ENCODE assay signal across 8 mouse cellular contexts in the genomic region with DNA sequence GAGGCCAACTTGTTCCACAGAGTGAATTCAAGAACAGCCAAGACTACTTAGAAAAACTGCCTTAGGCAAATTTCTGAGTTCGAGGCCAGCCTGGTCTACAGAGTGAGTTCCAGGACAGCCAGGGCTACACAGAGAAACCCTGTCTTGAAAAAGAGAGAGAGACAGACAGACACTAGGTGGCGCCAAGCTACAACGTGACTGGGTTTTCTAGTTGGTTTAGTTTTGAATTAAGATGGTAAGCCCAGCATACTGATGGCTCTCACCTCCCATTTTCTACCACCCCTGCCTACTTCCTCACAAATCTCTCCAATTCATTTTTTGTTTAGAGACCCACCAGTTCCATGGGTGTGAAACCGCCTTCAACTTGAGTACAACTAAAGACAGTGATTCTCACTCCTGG.
DNase-seq lines count a peak whose midpoint lies in the region; ATAC-seq and TF ChIP-seq lines count a peak whose summit lies in the region.

No protein-coding gene starts in this region.

- H3K4me1 ChIP-seq in forebrain, embryonic 15.5 days, result no peaks in the 10 kb centered on the region
- no peaks in the 10 kb centered on the region for H3K4me1 ChIP-seq in hindbrain, postnatal 0 days (ENCODE audit: insufficient read depth, low read length)
- no peaks in the 10 kb centered on the region for H3K4me1 ChIP-seq in midbrain, postnatal 0 days (ENCODE audit: insufficient read depth, low read length)
- H3K4me1 ChIP-seq in stomach, postnatal 0 days (replicated peaks; ENCODE audit: control insufficient read depth, insufficient read depth), result no peaks in the 10 kb centered on the region

- DNase-seq in urinary bladder, postnatal 14 days (ENCODE audit: low spot score), result peak; percentile 78
- DNase-seq in urinary bladder, adult 2 months (ENCODE audit: low spot score), result no peak
- DNase-seq in c-Kit-positive CD71-positive TER-119-positive erythroid progenitor cells, embryonic 14.5 days (ENCODE audit: low spot score), result peak; percentile 64
- peak; percentile 80 for DNase-seq in hindbrain, postnatal 0 days (ENCODE audit: low spot score)
- DNase-seq in left cerebral cortex, postnatal 14 days (ENCODE audit: low spot score in 2 of 2), result peak; percentile 77 to 78
- DNase-seq in midbrain, postnatal 0 days (ENCODE audit: low spot score), result peak; percentile 76
- peak; percentile 77 for DNase-seq in stomach, postnatal 0 days (ENCODE audit: low spot score)

- WGBS in forebrain, embryonic 15.5 days, result 34% methylated on average over 4 of the region's 4 CpGs
- WGBS in hindbrain, postnatal 0 days, result 30% methylated on average over 4 of the region's 4 CpGs
- 32% methylated on average over 4 of the region's 4 CpGs for WGBS in midbrain, postnatal 0 days
- WGBS in stomach, postnatal 0 days, result 37% methylated on average over 4 of the region's 4 CpGs

- H3K9ac ChIP-seq in forebrain, embryonic 15.5 days (replicated peaks), result no peak overlapping the region
- H3K9ac ChIP-seq in hindbrain, postnatal 0 days (replicated peaks; ENCODE audit: low read length), result no peak overlapping the region
- no peak overlapping the region for H3K9ac ChIP-seq in midbrain, postnatal 0 days (replicated peaks; ENCODE audit: low read length, poor library complexity, severe bottlenecking)
- H3K9ac ChIP-seq in stomach, postnatal 0 days (ENCODE audit: low read length), result no peak overlapping the region

- no peak for TF ChIP-seq EP300 in stomach, postnatal 0 days (optimal IDR thresholded peaks at IDR 0.05)

- no peak overlapping the region for H3K4me3 ChIP-seq in forebrain, embryonic 15.5 days
- H3K4me3 ChIP-seq in hindbrain, postnatal 0 days (ENCODE audit: low read length), result no peak overlapping the region
- no peak overlapping the region for H3K4me3 ChIP-seq in midbrain, postnatal 0 days (ENCODE audit: low read depth, low read length)
- no peak overlapping the region for H3K4me3 ChIP-seq in stomach, postnatal 0 days (ENCODE audit: low read depth, low read length)

- H3K27ac ChIP-seq in forebrain, embryonic 15.5 days (replicated peaks), result no peak overlapping the region
- no peak overlapping the region for H3K27ac ChIP-seq in hindbrain, postnatal 0 days
- no peak overlapping the region for H3K27ac ChIP-seq in midbrain, postnatal 0 days (ENCODE audit: low read depth, low read length)
- H3K27ac ChIP-seq in stomach, postnatal 0 days (replicated peaks), result no peak overlapping the region

- no peaks in the 10 kb centered on the region for H3K36me3 ChIP-seq in forebrain, embryonic 15.5 days
- no peaks in the 10 kb centered on the region; the same call in 1 of the 2 replicates for H3K36me3 ChIP-seq in hindbrain, postnatal 0 days (ENCODE audit: insufficient read depth, low read length)
- H3K36me3 ChIP-seq in midbrain, postnatal 0 days (ENCODE audit: insufficient read depth, low read length), result peaks cover 4% of the 10 kb centered on the region; the same call in 1 of the 2 replicates
- H3K36me3 ChIP-seq in stomach, postnatal 0 days (ENCODE audit: control insufficient read depth, insufficient read depth, low read length), result no peaks in the 10 kb centered on the region

- no peak overlapping the region for H3K4me2 ChIP-seq in forebrain, embryonic 15.5 days (replicated peaks)
- H3K4me2 ChIP-seq in hindbrain, postnatal 0 days (ENCODE audit: low read depth, low read length), result no peak overlapping the region
- H3K4me2 ChIP-seq in midbrain, postnatal 0 days (ENCODE audit: low read depth, low read length, poor library complexity, severe bottlenecking), result no peak overlapping the region
- H3K4me2 ChIP-seq in stomach, postnatal 0 days (replicated peaks; ENCODE audit: low read depth), result no peak overlapping the region

- TF ChIP-seq CTCF in hindbrain, postnatal 0 days (IDR thresholded peaks at IDR 0.05; ENCODE audit: low read depth), result peak; percentile 76
- TF ChIP-seq CTCF in midbrain, postnatal 0 days (IDR thresholded peaks at IDR 0.05), result peak; percentile 75
- TF ChIP-seq CTCF in stomach, postnatal 0 days (IDR thresholded peaks at IDR 0.05; ENCODE audit: low read depth), result peak; percentile 83

- H3K27me3 ChIP-seq in forebrain, embryonic 15.5 days, result no peaks in the 10 kb centered on the region
- no peaks in the 10 kb centered on the region for H3K27me3 ChIP-seq in hindbrain, postnatal 0 days (ENCODE audit: insufficient read depth, low read length)
- H3K27me3 ChIP-seq in midbrain, postnatal 0 days (ENCODE audit: insufficient read depth, low read length), result no peaks in the 10 kb centered on the region
- no peaks in the 10 kb centered on the region for H3K27me3 ChIP-seq in stomach, postnatal 0 days (ENCODE audit: control insufficient read depth, insufficient read depth, low read length)

- intact Hi-C loops in left cerebral cortex, postnatal 14 days (cut with DNase I), result loop anchor here (2.0 kb wide), 1 partner anchor 159 kb away; no protein-coding TSS in a partner anchor

- 0 out of 2 replicates have a peak, but pooled peaks have one; percentile 23 for ATAC-seq in forebrain, embryonic 15.5 days (replicated peaks)
- 0 out of 2 replicates have a peak, but pooled peaks have one; percentile 15 for ATAC-seq in hindbrain, postnatal 0 days
- ATAC-seq in midbrain, postnatal 0 days (ENCODE audit: low FRiP score), result 0 out of 2 replicates have a peak, but pooled peaks have one; percentile 10
- ATAC-seq in stomach, postnatal 0 days (ENCODE audit: low FRiP score, low TSS enrichment), result no peak

- H3K9me3 ChIP-seq in forebrain, embryonic 15.5 days, result no peaks in the 10 kb centered on the region
- H3K9me3 ChIP-seq in hindbrain, postnatal 0 days (ENCODE audit: low read length), result no peaks in the 10 kb centered on the region
- H3K9me3 ChIP-seq in midbrain, postnatal 0 days (ENCODE audit: low read length), result no peaks in the 10 kb centered on the region
- no peaks in the 10 kb centered on the region for H3K9me3 ChIP-seq in stomach, postnatal 0 days (ENCODE audit: control insufficient read depth, low read length)
